Mouse (Mus musculus): ENCODE results near the gene Zzef1.

Zzef1 gene

GRCm38 (mm10) chr11:72955339-72955974, 159.4 kb downstream of the Zzef1 start:
- DNase-seq (ENCODE audit: low spot score in 2 of 2): no peak

GRCm38 (mm10) chr11:72957318-72957717, 161.3 kb downstream of the Zzef1 start:
- peak; percentile 39 to 41 for DNase-seq (ENCODE audit: low spot score in 2 of 2)

GRCm38 (mm10) chr11:72959924-72960679, 164.1 kb downstream of the Zzef1 start:
- DNase-seq (ENCODE audit: low spot score in 2 of 2): no peak

GRCm38 (mm10) chr11:72960723-72961071, 164.7 kb downstream of the Zzef1 start:
- no peak for DNase-seq (ENCODE audit: low spot score in 2 of 2)

- peak; percentile 90 to 91 for DNase-seq (ENCODE audit: low spot score in 2 of 2)
These were observed 165.3 kb downstream of the Zzef1 start, which contains the start of gene Atp2a3 for GRCm38 (mm10) chr11:72961072-72961980. Gene Atp2a3, plus strand, starts transcription at chr11:72961169.

GRCm38 (mm10) chr11:72962378-72962777, 166.4 kb downstream of the Zzef1 start:
- DNase-seq (ENCODE audit: low spot score in 2 of 2): no peak

- DNase-seq (ENCODE audit: low spot score in 2 of 2): no peak
These were observed 167.2 kb downstream of the Zzef1 start for GRCm38 (mm10) chr11:72963058-72963788.

- DNase-seq (ENCODE audit: low spot score in 2 of 2): peak; percentile 86 to 87
These were observed 167.8 kb downstream of the Zzef1 start for GRCm38 (mm10) chr11:72963789-72964294.

GRCm38 (mm10) chr11:72974995-72975503, 179.0 kb downstream of the Zzef1 start:
- DNase-seq (ENCODE audit: low spot score in 2 of 2): no peak

All from spleen, postnatal 36 days (tissue).